Mouse (Mus musculus): ENCODE results near the gene Cmklr1. TPM values are rescaled to one million over a fixed set of nuclear protein-coding genes. Genes with fewer than 3 reads are reported as not detected.

Cmklr1 gene
- polyA plus RNA-seq (2012; ENCODE audit: low replicate concordance): 0.47 and 1.9 TPM in 2 replicates

GRCm38 (mm10) chr5:113650035-113650865, at the start of gene Cmklr1:
Gene Cmklr1, minus strand, starts transcription at chr5:113650426.

Other genes with a start within 250 kb of the Cmklr1 start
- 0.15 and 0.34 TPM in 2 replicates for gene Wscd2, start 160.1 kb downstream of the Cmklr1 start, polyA plus RNA-seq (2012; ENCODE audit: low replicate concordance)
- gene 1700069L16Rik, start 74.3 kb upstream of the Cmklr1 start, polyA plus RNA-seq (2012; ENCODE audit: low replicate concordance): not detected in 2 replicates
- gene Ficd, start 85.4 kb upstream of the Cmklr1 start, polyA plus RNA-seq (2012; ENCODE audit: low replicate concordance): 2.0 and 3.4 TPM in 2 replicates
- 20.8 and 27.5 TPM in 2 replicates for gene Sart3, start 122.1 kb upstream of the Cmklr1 start, polyA plus RNA-seq (2012; ENCODE audit: low replicate concordance)
- gene Iscu, start 122.3 kb upstream of the Cmklr1 start, polyA plus RNA-seq (2012; ENCODE audit: low replicate concordance): 32.1 and 49.7 TPM in 2 replicates
- 0.27 TPM in 2 replicates for gene Tmem119, start 150.1 kb upstream of the Cmklr1 start, polyA plus RNA-seq (2012; ENCODE audit: low replicate concordance)
- gene Selplg, start 182.2 kb upstream of the Cmklr1 start, polyA plus RNA-seq (2012; ENCODE audit: low replicate concordance): 107 and 256 TPM in 2 replicates

All from leukemia stem cell, adult 10-12 weeks (primary cell).